Mouse (Mus musculus) heart, adult 2 months (tissue): ENCODE results near the gene Pex10.

ENCODE experiments used
- CTCF ChIP-seq: fragments of 200-600 bp; IDR thresholded peaks from 2 replicates; pipeline ENCODE4 v1.8.1; 2022; ENCODE audit warnings: antibody characterized with exemption, mild to moderate bottlenecking, moderate library complexity
- POLR2A ChIP-seq: fragments of 200-500 bp; IDR thresholded peaks from 2 replicates; pipeline ENCODE4 v1.6.1; 2011; ENCODE audit warnings: mild to moderate bottlenecking, low read depth, low read length, control low read depth; ENCODE audit not compliant: insufficient read depth

- TF ChIP-seq CTCF (no peak), POLR2A (no peak)
These were observed 30.6 kb downstream of the Pex10 start for GRCm38 (mm10) chr4:155097452-155097851.
